Mouse (Mus musculus): ENCODE results near the gene Tmem135. TPM values are rescaled to one million over a fixed set of nuclear protein-coding genes. Genes with fewer than 3 reads are reported as not detected.

Tmem135 gene
- polyA plus RNA-seq, 1 experiment from 2014 or later, result 57.9 TPM

DNA sequence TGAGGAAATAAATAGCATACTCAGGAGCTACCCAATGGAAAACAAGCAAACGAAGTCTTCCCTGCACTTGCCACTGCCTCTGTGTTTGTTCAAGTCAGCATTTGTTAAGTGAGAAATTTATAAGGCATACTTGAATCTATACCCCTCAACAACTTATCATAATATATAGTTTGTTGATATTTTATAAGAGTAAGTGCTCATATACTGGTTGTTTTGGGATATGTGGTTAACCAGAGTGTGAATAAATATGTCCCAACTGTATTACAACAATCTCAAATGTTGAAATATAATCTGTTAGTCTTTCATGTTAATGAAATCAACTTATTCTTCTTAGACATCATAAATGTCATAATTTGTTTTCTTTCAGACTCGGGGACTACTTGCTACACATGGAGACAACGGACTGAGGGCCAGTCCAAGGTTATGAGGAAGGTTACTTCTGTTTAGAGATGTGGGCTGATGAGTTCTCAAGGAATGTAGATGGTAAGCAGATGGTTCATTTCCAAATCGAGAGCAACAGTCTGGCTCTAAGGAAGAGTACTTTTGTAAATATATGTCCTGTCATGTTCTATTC, 152.1 kb downstream of the Tmem135 start:
- Histone ChIP-seq H3K27me3 (replicated peaks; ENCODE audit: control insufficient read depth, insufficient read depth, low read length) (no peaks in the 10 kb centered on the region), H3K4me3 (ENCODE audit: low read depth, low read length) (no peak overlapping the region), H3K9ac (ENCODE audit: low read depth, low read length) (no peak overlapping the region), H3K4me1 (replicated peaks; ENCODE audit: control insufficient read depth, insufficient read depth, low read length) (no peaks in the 10 kb centered on the region), H3K4me2 (replicated peaks; ENCODE audit: low read depth) (no peak overlapping the region), H3K27ac (ENCODE audit: low read depth, low read length) (no peak overlapping the region), H3K9me3 (ENCODE audit: control insufficient read depth) (no peaks in the 10 kb centered on the region), H3K36me3 (ENCODE audit: control insufficient read depth, insufficient read depth) (no peaks in the 10 kb centered on the region)
- WGBS, result 60% methylated on average over 4 of the region's 4 CpGs
- no peak for TF ChIP-seq CTCF (IDR thresholded peaks at IDR 0.05; ENCODE audit: low read depth)
- ATAC-seq, result no peak

DNA sequence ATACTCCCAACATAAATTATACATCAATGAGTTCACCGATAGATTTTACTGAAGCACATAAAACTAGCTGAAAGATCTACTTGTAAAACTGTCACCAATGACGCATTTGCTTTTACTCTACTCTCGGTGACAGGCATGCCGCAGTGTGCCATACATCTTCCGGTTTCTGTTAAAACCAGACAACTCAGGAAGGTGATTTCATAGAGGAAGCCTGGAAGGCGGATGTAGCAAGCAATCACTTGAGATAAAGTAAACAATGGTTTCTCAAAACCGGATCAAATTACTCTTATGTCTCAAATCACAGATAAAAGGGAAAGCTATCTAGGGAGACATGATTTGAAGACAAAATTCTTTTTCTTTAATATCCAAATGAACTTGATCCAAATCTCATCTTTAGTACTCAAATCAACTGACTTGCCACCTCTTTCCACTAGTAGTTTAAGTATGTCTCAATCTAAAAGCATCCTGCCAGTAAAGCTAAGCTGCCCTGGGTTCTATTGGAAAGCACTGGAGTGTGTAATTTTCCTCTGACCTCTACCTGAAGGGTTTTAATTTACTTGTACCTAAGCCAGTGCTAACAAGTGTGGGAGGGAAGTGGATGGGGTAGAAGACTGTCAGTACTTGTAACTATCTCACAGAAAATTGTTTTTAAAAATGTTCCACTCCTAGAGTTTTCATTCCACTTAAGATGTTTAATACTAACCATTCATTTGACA, 155.7 kb downstream of the Tmem135 start:
- H3K9ac ChIP-seq (ENCODE audit: low read depth, low read length), result no peak overlapping the region
- no peaks in the 10 kb centered on the region for H3K9me3 ChIP-seq (ENCODE audit: control insufficient read depth)
- no peak overlapping the region for H3K4me3 ChIP-seq (ENCODE audit: low read depth, low read length)
- H3K4me2 ChIP-seq (replicated peaks; ENCODE audit: low read depth), result no peak overlapping the region
- no peak for TF ChIP-seq CTCF (IDR thresholded peaks at IDR 0.05; ENCODE audit: low read depth)
- H3K27ac ChIP-seq (ENCODE audit: low read depth, low read length), result no peak overlapping the region
- 17% methylated on average over 7 of the region's 7 CpGs for WGBS
- H3K27me3 ChIP-seq (replicated peaks; ENCODE audit: control insufficient read depth, insufficient read depth, low read length), result no peaks in the 10 kb centered on the region
- no peaks in the 10 kb centered on the region for H3K36me3 ChIP-seq (ENCODE audit: control insufficient read depth, insufficient read depth)
- no peaks in the 10 kb centered on the region for H3K4me1 ChIP-seq (replicated peaks; ENCODE audit: control insufficient read depth, insufficient read depth, low read length)
- ATAC-seq, result no peak

DNA sequence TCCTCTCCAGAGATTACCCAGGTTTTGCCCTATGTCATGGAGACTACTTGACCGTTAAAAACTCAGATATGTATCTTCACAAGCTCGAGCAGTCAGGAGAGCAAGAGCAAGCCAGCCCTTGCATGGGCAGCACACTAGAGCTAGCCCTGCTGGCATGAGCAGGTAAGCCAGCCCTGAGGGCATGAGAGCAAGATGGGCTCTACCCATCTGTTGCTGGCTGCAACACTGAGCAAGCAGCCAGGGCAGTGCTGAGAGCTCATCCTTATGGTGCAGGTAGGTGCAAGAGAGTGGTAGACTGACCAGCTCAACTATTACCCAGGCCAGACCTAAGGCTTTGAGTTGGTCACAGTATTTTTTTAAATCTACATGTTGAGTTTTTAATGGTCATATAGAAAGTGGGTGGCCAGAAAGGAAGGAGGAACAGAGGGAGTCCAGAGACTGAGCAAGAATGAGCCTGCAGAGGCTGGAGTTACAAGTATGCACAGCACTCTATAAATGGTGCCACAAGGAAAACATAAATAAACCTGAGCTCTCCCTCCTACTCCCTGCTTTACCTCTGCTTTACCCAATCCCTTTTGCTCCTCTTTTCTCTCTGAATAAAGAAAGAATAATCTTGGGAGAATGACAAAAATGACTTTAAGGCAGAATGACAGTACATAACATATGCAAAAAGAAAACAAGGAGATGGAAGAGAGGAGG, 156.9 kb downstream of the Tmem135 start:
- H3K4me3 ChIP-seq (ENCODE audit: low read depth, low read length), result no peak overlapping the region
- no peaks in the 10 kb centered on the region for H3K27me3 ChIP-seq (replicated peaks; ENCODE audit: control insufficient read depth, insufficient read depth, low read length)
- WGBS, result 98% methylated on average over 2 of the region's 2 CpGs
- H3K9ac ChIP-seq (ENCODE audit: low read depth, low read length), result no peak overlapping the region
- H3K4me1 ChIP-seq (replicated peaks; ENCODE audit: control insufficient read depth, insufficient read depth, low read length), result no peaks in the 10 kb centered on the region
- no peak overlapping the region for H3K27ac ChIP-seq (ENCODE audit: low read depth, low read length)
- no peaks in the 10 kb centered on the region for H3K9me3 ChIP-seq (ENCODE audit: control insufficient read depth)
- H3K36me3 ChIP-seq (ENCODE audit: control insufficient read depth, insufficient read depth), result no peaks in the 10 kb centered on the region
- TF ChIP-seq CTCF (IDR thresholded peaks at IDR 0.05; ENCODE audit: low read depth), result no peak
- H3K4me2 ChIP-seq (replicated peaks; ENCODE audit: low read depth), result no peak overlapping the region
- ATAC-seq, result no peak

DNA sequence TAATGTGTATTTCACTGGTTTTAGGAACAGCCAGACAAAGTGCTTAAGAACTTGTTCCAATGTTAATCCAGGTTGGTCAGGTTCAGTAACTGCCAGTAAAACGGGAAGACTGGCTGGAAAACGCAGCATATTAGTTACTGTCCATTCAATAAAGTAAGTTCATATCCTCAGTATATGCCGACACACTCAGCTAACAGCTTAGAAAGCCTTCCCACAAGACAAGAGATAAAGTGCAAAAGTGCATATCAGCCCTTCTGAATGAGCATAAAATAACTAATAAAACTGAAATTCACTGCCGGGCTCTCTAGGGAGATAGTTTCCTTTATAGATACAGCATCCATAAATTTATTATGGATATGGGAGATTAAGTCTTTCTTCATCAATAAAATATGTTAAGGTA, 161.5 kb downstream of the Tmem135 start:
- Histone ChIP-seq H3K9ac (ENCODE audit: low read depth, low read length) (no peak overlapping the region), H3K9me3 (ENCODE audit: control insufficient read depth) (no peaks in the 10 kb centered on the region), H3K4me2 (replicated peaks; ENCODE audit: low read depth) (no peak overlapping the region), H3K27ac (ENCODE audit: low read depth, low read length) (no peak overlapping the region), H3K4me1 (replicated peaks; ENCODE audit: control insufficient read depth, insufficient read depth, low read length) (no peaks in the 10 kb centered on the region), H3K36me3 (ENCODE audit: control insufficient read depth, insufficient read depth) (0 out of 2 replicates have a peak, but pooled peaks cover 5% of the 10 kb centered on the region), H3K4me3 (ENCODE audit: low read depth, low read length) (no peak overlapping the region), H3K27me3 (replicated peaks; ENCODE audit: control insufficient read depth, insufficient read depth, low read length) (no peaks in the 10 kb centered on the region)
- no peak for ATAC-seq
- no peak for TF ChIP-seq CTCF (IDR thresholded peaks at IDR 0.05; ENCODE audit: low read depth)
- 65% methylated on average over 4 of the region's 4 CpGs for WGBS

DNA sequence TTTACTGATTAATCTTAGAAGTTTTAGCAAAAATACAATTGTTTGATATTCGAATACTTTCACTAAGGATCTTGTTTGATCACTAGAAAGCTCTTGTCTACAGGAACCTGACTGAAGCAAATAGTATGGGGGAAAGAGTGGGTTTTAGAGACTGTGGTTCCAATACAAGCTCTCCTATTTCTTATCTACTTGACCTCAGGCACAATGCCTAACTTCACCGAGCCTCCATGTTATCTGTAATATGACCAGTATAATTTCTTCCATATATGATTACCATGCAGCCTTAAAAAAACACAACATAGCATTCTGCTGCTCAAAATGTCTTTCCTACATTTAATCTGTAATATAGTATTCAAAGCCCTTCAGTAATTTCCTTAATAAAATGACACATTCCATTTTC, 161.9 kb downstream of the Tmem135 start:
- Histone ChIP-seq H3K36me3 (ENCODE audit: control insufficient read depth, insufficient read depth) (0 out of 2 replicates have a peak, but pooled peaks cover 5% of the 10 kb centered on the region), H3K9ac (ENCODE audit: low read depth, low read length) (no peak overlapping the region), H3K4me1 (replicated peaks; ENCODE audit: control insufficient read depth, insufficient read depth, low read length) (no peaks in the 10 kb centered on the region), H3K9me3 (ENCODE audit: control insufficient read depth) (no peaks in the 10 kb centered on the region), H3K27me3 (replicated peaks; ENCODE audit: control insufficient read depth, insufficient read depth, low read length) (no peaks in the 10 kb centered on the region), H3K4me2 (replicated peaks; ENCODE audit: low read depth) (no peak overlapping the region), H3K27ac (ENCODE audit: low read depth, low read length) (no peak overlapping the region), H3K4me3 (ENCODE audit: low read depth, low read length) (no peak overlapping the region)
- no peak for ATAC-seq
- TF ChIP-seq CTCF (IDR thresholded peaks at IDR 0.05; ENCODE audit: low read depth), result no peak
- WGBS, result 75% methylated on average over 2 of the region's 2 CpGs

DNA sequence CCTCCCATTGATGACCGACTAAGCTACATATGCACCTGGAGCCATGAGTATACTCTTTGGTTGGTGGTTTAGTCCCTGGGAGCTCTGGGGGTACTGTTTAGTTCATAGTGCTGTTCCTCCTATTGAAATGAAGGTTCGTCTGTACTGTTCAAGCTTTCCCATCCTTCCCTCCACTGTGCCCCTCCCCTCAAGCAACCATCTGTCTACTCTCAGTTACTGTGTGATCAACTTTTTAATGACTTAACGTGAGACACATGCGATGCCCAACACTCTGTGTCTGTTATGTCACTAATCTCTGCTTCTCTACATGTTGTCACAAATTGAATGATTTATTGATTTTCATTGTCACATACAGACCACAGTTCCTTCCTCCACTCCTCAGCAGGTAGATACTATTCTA, 164.4 kb downstream of the Tmem135 start:
- H3K4me3 ChIP-seq (ENCODE audit: low read depth, low read length), result no peak overlapping the region
- H3K9ac ChIP-seq (ENCODE audit: low read depth, low read length), result no peak overlapping the region
- H3K27ac ChIP-seq (ENCODE audit: low read depth, low read length), result no peak overlapping the region
- peaks cover 7% of the 10 kb centered on the region; the same call in 1 of the 2 replicates for H3K4me1 ChIP-seq (replicated peaks; ENCODE audit: control insufficient read depth, insufficient read depth, low read length)
- 91% methylated on average over 4 of the region's 4 CpGs for WGBS
- no peak for TF ChIP-seq CTCF (IDR thresholded peaks at IDR 0.05; ENCODE audit: low read depth)
- ATAC-seq, result no peak
- H3K4me2 ChIP-seq (replicated peaks; ENCODE audit: low read depth), result no peak overlapping the region
- no peaks in the 10 kb centered on the region for H3K9me3 ChIP-seq (ENCODE audit: control insufficient read depth)
- no peaks in the 10 kb centered on the region for H3K27me3 ChIP-seq (replicated peaks; ENCODE audit: control insufficient read depth, insufficient read depth, low read length)
- H3K36me3 ChIP-seq (ENCODE audit: control insufficient read depth, insufficient read depth), result 0 out of 2 replicates have a peak, but pooled peaks cover 5% of the 10 kb centered on the region

Measured in intestine, postnatal 0 days (tissue).